Mouse (Mus musculus): ENCODE measurements around the gene Tubb3. TPM values are rescaled to one million over a fixed set of nuclear protein-coding genes. Genes with fewer than 3 reads are reported as not detected.
"Not testable (repeated sequence)": the region's sequence is repeated elsewhere in the genome, so short reads cannot be mapped to it uniquely, and the experiment has no call there.

Tubb3 gene
- polyA plus RNA-seq, 1 experiment from 2014 or later = 556 TPM

GRCm38 (mm10) chr8:123433241-123433974 is 22.2 kb downstream of the Tubb3 start:
- H3K27me3 ChIP-seq (ENCODE audit: control insufficient read depth, insufficient read depth, low read length) = not testable (repeated sequence)

GRCm38 (mm10) chr8:123441788-123442187 is 30.6 kb downstream of the Tubb3 start:
- Histone ChIP-seq H3K27ac (ENCODE audit: low read depth, low read length) (no peak overlapping the region), H3K36me3 (ENCODE audit: control insufficient read depth, insufficient read depth, low read length) (no peaks in the 10 kb centered on the region), H3K4me1 (replicated peaks; ENCODE audit: control insufficient read depth, insufficient read depth, low read length) (peaks cover 8% of the 10 kb centered on the region; the same call in 1 of the 2 replicates), H3K9me3 (ENCODE audit: control insufficient read depth, low read length) (no peaks in the 10 kb centered on the region), H3K9ac (ENCODE audit: low read length) (no peak overlapping the region), H3K4me3 (ENCODE audit: low read depth, low read length) (no peak overlapping the region), H3K4me2 (ENCODE audit: low read depth, low read length, severe bottlenecking) (no peak overlapping the region), H3K27me3 (ENCODE audit: control insufficient read depth, insufficient read depth, low read length) (no peaks in the 10 kb centered on the region)
- WGBS = 97% methylated on average over 2 of the region's 2 CpGs
- no peak for DNase-seq (ENCODE audit: low spot score)
- ATAC-seq (replicated peaks; ENCODE audit: low FRiP score) = no peak

More at GRCm38 (mm10) chr8:123433241-123433974, 22.2 kb downstream of the Tubb3 start:
- H3K4me3 ChIP-seq (ENCODE audit: low read depth, low read length); H3K4me2 ChIP-seq (ENCODE audit: low read depth, low read length, severe bottlenecking); H3K27ac ChIP-seq (ENCODE audit: low read depth, low read length); ATAC-seq (replicated peaks; ENCODE audit: low FRiP score); H3K36me3 ChIP-seq (ENCODE audit: control insufficient read depth, insufficient read depth, low read length); H3K4me1 ChIP-seq (replicated peaks; ENCODE audit: control insufficient read depth, insufficient read depth, low read length); H3K9ac ChIP-seq (ENCODE audit: low read length); DNase-seq (ENCODE audit: low spot score): not testable (repeated sequence)
- 98% methylated on average over 44 of the region's 47 CpGs for WGBS
- peaks cover 25% of the 10 kb centered on the region for H3K9me3 ChIP-seq (ENCODE audit: control insufficient read depth, low read length)

- peak overlapping the region; percentile 65; the same call in 1 of the 2 replicates for H3K4me3 ChIP-seq (ENCODE audit: low read depth, low read length)
Measured at GRCm38 (mm10) chr8:123442351-123442750, 31.1 kb downstream of the Tubb3 start.

GRCm38 (mm10) chr8:123442871-123443575 is 31.8 kb downstream of the Tubb3 start:
- peak overlapping the region; percentile 77 for H3K9ac ChIP-seq (ENCODE audit: low read length)
- ATAC-seq (replicated peaks; ENCODE audit: low FRiP score) (peak; percentile 95), DNase-seq (ENCODE audit: low spot score) (peak; percentile 94)
- under 1% methylated on average over 37 of the region's 41 CpGs for WGBS
- no peaks in the 10 kb centered on the region for H3K27me3 ChIP-seq (ENCODE audit: control insufficient read depth, insufficient read depth, low read length)
- no peaks in the 10 kb centered on the region for H3K36me3 ChIP-seq (ENCODE audit: control insufficient read depth, insufficient read depth, low read length)
- 0 out of 2 replicates have a peak overlapping the region, but pooled peaks have one; percentile 31 for H3K27ac ChIP-seq (ENCODE audit: low read depth, low read length)
- peak overlapping the region; percentile 65 for H3K4me3 ChIP-seq (ENCODE audit: low read depth, low read length)
- H3K9me3 ChIP-seq (ENCODE audit: control insufficient read depth, low read length) = no peaks in the 10 kb centered on the region
- peak overlapping the region; percentile 71 for H3K4me2 ChIP-seq (ENCODE audit: low read depth, low read length, severe bottlenecking)
- peaks cover 8% of the 10 kb centered on the region; the same call in 1 of the 2 replicates for H3K4me1 ChIP-seq (replicated peaks; ENCODE audit: control insufficient read depth, insufficient read depth, low read length)

More at GRCm38 (mm10) chr8:123442351-123442750, 31.1 kb downstream of the Tubb3 start:
- ATAC-seq (replicated peaks; ENCODE audit: low FRiP score) = no peak
- Histone ChIP-seq H3K4me2 (ENCODE audit: low read depth, low read length, severe bottlenecking) (no peak overlapping the region; the same call in 1 of the 2 replicates), H3K9me3 (ENCODE audit: control insufficient read depth, low read length) (no peaks in the 10 kb centered on the region), H3K27ac (ENCODE audit: low read depth, low read length) (no peak overlapping the region), H3K36me3 (ENCODE audit: control insufficient read depth, insufficient read depth, low read length) (no peaks in the 10 kb centered on the region), H3K9ac (ENCODE audit: low read length) (no peak overlapping the region), H3K27me3 (ENCODE audit: control insufficient read depth, insufficient read depth, low read length) (no peaks in the 10 kb centered on the region), H3K4me1 (replicated peaks; ENCODE audit: control insufficient read depth, insufficient read depth, low read length) (peaks cover 8% of the 10 kb centered on the region; the same call in 1 of the 2 replicates)
- DNase-seq (ENCODE audit: low spot score) = no peak
- 79% methylated on average over 5 of the region's 5 CpGs for WGBS

GRCm38 (mm10) chr8:123443576-123443921 is 32.3 kb downstream of the Tubb3 start:
- H3K4me3 ChIP-seq (ENCODE audit: low read depth, low read length) = peak overlapping the region; percentile 65
- no peaks in the 10 kb centered on the region for H3K36me3 ChIP-seq (ENCODE audit: control insufficient read depth, insufficient read depth, low read length)
- no peaks in the 10 kb centered on the region for H3K27me3 ChIP-seq (ENCODE audit: control insufficient read depth, insufficient read depth, low read length)
- peaks cover 8% of the 10 kb centered on the region; the same call in 1 of the 2 replicates for H3K4me1 ChIP-seq (replicated peaks; ENCODE audit: control insufficient read depth, insufficient read depth, low read length)
- no peaks in the 10 kb centered on the region for H3K9me3 ChIP-seq (ENCODE audit: control insufficient read depth, low read length)
- no peak for DNase-seq (ENCODE audit: low spot score)
- H3K4me2 ChIP-seq (ENCODE audit: low read depth, low read length, severe bottlenecking) = peak overlapping the region; percentile 71
- 33% methylated on average over 4 of the region's 4 CpGs for WGBS
- no peak overlapping the region for H3K27ac ChIP-seq (ENCODE audit: low read depth, low read length)
- H3K9ac ChIP-seq (ENCODE audit: low read length) = peak overlapping the region; percentile 77
- no peak for ATAC-seq (replicated peaks; ENCODE audit: low FRiP score)

- no peaks in the 10 kb centered on the region for H3K9me3 ChIP-seq (ENCODE audit: control insufficient read depth, low read length)
- H3K4me2 ChIP-seq (ENCODE audit: low read depth, low read length, severe bottlenecking) = no peak overlapping the region
- DNase-seq (ENCODE audit: low spot score) (no peak), ATAC-seq (replicated peaks; ENCODE audit: low FRiP score) (no peak)
- H3K4me1 ChIP-seq (replicated peaks; ENCODE audit: control insufficient read depth, insufficient read depth, low read length) = peaks cover 8% of the 10 kb centered on the region; the same call in 1 of the 2 replicates
- no peak overlapping the region for H3K27ac ChIP-seq (ENCODE audit: low read depth, low read length)
- no peaks in the 10 kb centered on the region for H3K36me3 ChIP-seq (ENCODE audit: control insufficient read depth, insufficient read depth, low read length)
- 88% methylated on average over 6 of the region's 6 CpGs for WGBS
- no peaks in the 10 kb centered on the region for H3K27me3 ChIP-seq (ENCODE audit: control insufficient read depth, insufficient read depth, low read length)
- H3K9ac ChIP-seq (ENCODE audit: low read length) = no peak overlapping the region
- H3K4me3 ChIP-seq (ENCODE audit: low read depth, low read length) = no peak overlapping the region
Measured at GRCm38 (mm10) chr8:123444131-123444530, 32.9 kb downstream of the Tubb3 start.

GRCm38 (mm10) chr8:123445981-123446380 is 34.8 kb downstream of the Tubb3 start:
- 89% methylated on average over 10 of the region's 10 CpGs for WGBS
- no peaks in the 10 kb centered on the region for H3K36me3 ChIP-seq (ENCODE audit: control insufficient read depth, insufficient read depth, low read length)
- DNase-seq (ENCODE audit: low spot score) (no peak), ATAC-seq (replicated peaks; ENCODE audit: low FRiP score) (no peak)
- no peaks in the 10 kb centered on the region for H3K9me3 ChIP-seq (ENCODE audit: control insufficient read depth, low read length)
- no peaks in the 10 kb centered on the region for H3K27me3 ChIP-seq (ENCODE audit: control insufficient read depth, insufficient read depth, low read length)
- H3K27ac ChIP-seq (ENCODE audit: low read depth, low read length) = no peak overlapping the region
- H3K9ac ChIP-seq (ENCODE audit: low read length) = no peak overlapping the region
- no peak overlapping the region for H3K4me3 ChIP-seq (ENCODE audit: low read depth, low read length)
- H3K4me2 ChIP-seq (ENCODE audit: low read depth, low read length, severe bottlenecking) = no peak overlapping the region
- peaks cover 8% of the 10 kb centered on the region; the same call in 1 of the 2 replicates for H3K4me1 ChIP-seq (replicated peaks; ENCODE audit: control insufficient read depth, insufficient read depth, low read length)

- DNase-seq (ENCODE audit: low spot score) = no peak
- no peak overlapping the region for H3K27ac ChIP-seq (ENCODE audit: low read depth, low read length)
- 93% methylated on average over 6 of the region's 6 CpGs for WGBS
- no peaks in the 10 kb centered on the region for H3K9me3 ChIP-seq (ENCODE audit: control insufficient read depth, low read length)
- H3K4me2 ChIP-seq (ENCODE audit: low read depth, low read length, severe bottlenecking) = no peak overlapping the region
- no peak for ATAC-seq (replicated peaks; ENCODE audit: low FRiP score)
- no peaks in the 10 kb centered on the region for H3K27me3 ChIP-seq (ENCODE audit: control insufficient read depth, insufficient read depth, low read length)
- H3K4me3 ChIP-seq (ENCODE audit: low read depth, low read length) = no peak overlapping the region
- no peaks in the 10 kb centered on the region for H3K36me3 ChIP-seq (ENCODE audit: control insufficient read depth, insufficient read depth, low read length)
- H3K4me1 ChIP-seq (replicated peaks; ENCODE audit: control insufficient read depth, insufficient read depth, low read length) = peaks cover 8% of the 10 kb centered on the region; the same call in 1 of the 2 replicates
- no peak overlapping the region for H3K9ac ChIP-seq (ENCODE audit: low read length)
Measured at GRCm38 (mm10) chr8:123446799-123447198, 35.6 kb downstream of the Tubb3 start.
